Mouse (Mus musculus): ENCODE measurements around the gene Ccdc63. TPM values are rescaled to one million over a fixed set of nuclear protein-coding genes. Genes with fewer than 3 reads are reported as not detected.

Gene Ccdc63
- total RNA-seq, 1 experiment = 2.2 TPM

DNA sequence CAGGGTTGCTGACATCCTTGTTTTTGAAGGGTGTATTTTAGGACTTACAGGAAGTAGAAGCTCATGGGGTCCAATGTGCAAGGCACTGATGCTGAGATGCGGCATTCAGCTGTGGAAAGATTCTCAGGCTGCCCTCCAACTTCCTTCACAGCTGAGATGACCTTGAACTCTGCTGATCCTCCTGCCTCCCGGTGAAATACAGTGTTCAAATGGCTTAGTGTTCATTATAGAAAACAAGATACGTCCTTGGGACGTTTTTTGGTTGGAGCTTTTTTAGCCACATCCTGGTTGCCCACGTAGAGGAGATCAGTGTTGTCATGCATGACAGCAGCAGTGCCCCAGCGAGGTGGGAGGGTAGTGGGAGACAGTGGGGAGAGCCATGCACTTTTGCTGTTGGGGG is 22.6 kb upstream of the Ccdc63 start:
- DNase-seq (ENCODE audit: low read depth, low spot score) = no peak
- in situ Hi-C loops (cut with MboI; ENCODE audit: low sequenced_read_pairs in 2 of 2, unreplicated experiment in 2 of 2) = no loop called here
- Histone ChIP-seq H3K4me1 (ENCODE audit: control insufficient read depth in 2 of 2, insufficient read depth in 2 of 2, low read length in 2 of 2, poor library complexity in 1 of 2) (peaks cover 7 to 28% of the 10 kb centered on the region in 2 experiments), H3K36me3 (ENCODE audit: control insufficient read depth, insufficient read depth, low read length, poor library complexity, severe bottlenecking) (peaks cover 62% of the 10 kb centered on the region), H3K27ac (ENCODE audit: insufficient read depth, low read depth, low read length, poor library complexity, severe bottlenecking) (no peak overlapping the region), H3K9me3 (ENCODE audit: control insufficient read depth, insufficient read depth, low read depth, low read length) (no peaks in the 10 kb centered on the region), H3K9ac (ENCODE audit: insufficient read depth, low read depth, low read length, poor library complexity, severe bottlenecking) (no peak overlapping the region), H3K4me3 (ENCODE audit: insufficient read depth in 1 of 2, low read depth in 1 of 2, low read length in 2 of 2, poor library complexity in 1 of 2, severe bottlenecking in 1 of 2) (no peak overlapping the region)
- no peak for TF ChIP-seq CHD2 (IDR thresholded peaks at IDR 0.05; ENCODE audit: low read depth, low read length)
- TF ChIP-seq HCFC1 (IDR thresholded peaks at IDR 0.05; ENCODE audit: borderline replicate concordance, insufficient read depth, low read length) = no peak
- no peak for TF ChIP-seq ZNF384 (IDR thresholded peaks at IDR 0.05; ENCODE audit: low read depth, low read length)
- no peak for TF ChIP-seq ZC3H11A (IDR thresholded peaks at IDR 0.05; ENCODE audit: borderline replicate concordance, low read depth, low read length)
- no peak for TF ChIP-seq MAFK (IDR thresholded peaks at IDR 0.05; ENCODE audit: insufficient read depth, low read depth, low read length)

GRCm38 (mm10) chr5:122158557-122159515 is 18.2 kb upstream of the Ccdc63 start:
- H3K4me1 ChIP-seq (ENCODE audit: control insufficient read depth in 2 of 2, insufficient read depth in 2 of 2, low read length in 2 of 2, poor library complexity in 1 of 2) = peaks cover 12 to 41% of the 10 kb centered on the region in 2 experiments
- peak overlapping the region; percentile 88 for H3K9ac ChIP-seq (ENCODE audit: insufficient read depth, low read depth, low read length, poor library complexity, severe bottlenecking)
- H3K9me3 ChIP-seq (ENCODE audit: control insufficient read depth, insufficient read depth, low read depth, low read length) = no peaks in the 10 kb centered on the region
- in situ Hi-C loops (cut with MboI; ENCODE audit: low sequenced_read_pairs in 2 of 2, unreplicated experiment in 2 of 2) = no loop called here
- no peak for DNase-seq (ENCODE audit: low read depth, low spot score)
- peaks cover 33% of the 10 kb centered on the region for H3K36me3 ChIP-seq (ENCODE audit: control insufficient read depth, insufficient read depth, low read length, poor library complexity, severe bottlenecking)
- H3K27ac ChIP-seq (ENCODE audit: insufficient read depth, low read depth, low read length, poor library complexity, severe bottlenecking) = peak overlapping the region; percentile 85
- peak overlapping the region; percentile 80 to 87 for H3K4me3 ChIP-seq (ENCODE audit: insufficient read depth in 1 of 2, low read depth in 1 of 2, low read length in 2 of 2, poor library complexity in 1 of 2, severe bottlenecking in 1 of 2)
- TF ChIP-seq MAFK (IDR thresholded peaks at IDR 0.05; ENCODE audit: insufficient read depth, low read depth, low read length) (no peak), CHD2 (IDR thresholded peaks at IDR 0.05; ENCODE audit: low read depth, low read length) (no peak), ZC3H11A (IDR thresholded peaks at IDR 0.05; ENCODE audit: borderline replicate concordance, low read depth, low read length) (no peak)

DNA sequence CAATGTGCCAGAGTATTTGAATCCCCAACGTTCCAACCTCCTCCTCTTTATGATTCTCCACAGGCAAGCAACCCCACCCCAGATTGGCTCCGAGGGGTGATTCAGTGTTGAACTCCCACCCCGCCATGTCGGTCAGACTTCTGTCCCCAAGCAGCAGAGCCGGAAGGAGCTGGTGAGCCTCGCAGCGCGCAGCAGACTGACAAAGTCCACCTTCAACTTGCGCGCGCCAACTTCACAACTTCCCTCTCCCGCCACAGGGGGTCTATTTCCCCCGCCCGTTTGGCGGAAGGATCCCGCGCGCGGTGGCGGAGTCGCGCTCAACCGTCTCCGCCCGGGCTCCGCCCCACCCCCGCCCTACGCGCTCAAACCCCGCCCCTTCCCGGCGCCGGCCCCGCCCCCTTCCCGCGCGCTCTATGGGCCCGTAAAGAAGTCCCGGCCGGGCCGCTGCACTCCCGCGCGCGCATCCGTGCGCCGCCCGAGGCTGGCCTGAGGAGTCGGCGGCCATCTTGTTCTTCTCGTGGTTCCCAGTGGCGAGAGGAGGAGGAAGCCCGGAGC is 17.3 kb upstream of the Ccdc63 start, which contains the start of gene Ppp1cc:
Ppp1cc (plus strand) TSS at position 452 of the 555 bp plus-strand sequence.
- Histone ChIP-seq H3K27ac (ENCODE audit: insufficient read depth, low read depth, low read length, poor library complexity, severe bottlenecking) (peak within 1 kb of the TSS; percentile 90), H3K4me1 (ENCODE audit: control insufficient read depth in 2 of 2, insufficient read depth in 2 of 2, low read length in 2 of 2, poor library complexity in 1 of 2) (peaks cover 13 to 38% of the 10 kb centered on the region in 2 experiments), H3K36me3 (ENCODE audit: control insufficient read depth, insufficient read depth, low read length, poor library complexity, severe bottlenecking) (peaks cover 25% of the 10 kb centered on the region), H3K9me3 (ENCODE audit: control insufficient read depth, insufficient read depth, low read depth, low read length) (no peaks in the 10 kb centered on the region), H3K4me3 (ENCODE audit: insufficient read depth in 1 of 2, low read depth in 1 of 2, low read length in 2 of 2, poor library complexity in 1 of 2, severe bottlenecking in 1 of 2) (peak within 1 kb of the TSS; percentile 80 to 87), H3K9ac (ENCODE audit: insufficient read depth, low read depth, low read length, poor library complexity, severe bottlenecking) (peak within 1 kb of the TSS; percentile 88)
- peak; percentile 20; the same call in 1 of the 2 replicates for TF ChIP-seq CHD2 (IDR thresholded peaks at IDR 0.05; ENCODE audit: low read depth, low read length)
- TF ChIP-seq HCFC1 (IDR thresholded peaks at IDR 0.05; ENCODE audit: borderline replicate concordance, insufficient read depth, low read length) = no peak
- DNase-seq (ENCODE audit: low read depth, low spot score) = peak; percentile 90
- in situ Hi-C loops (cut with MboI; ENCODE audit: low sequenced_read_pairs in 2 of 2, unreplicated experiment in 2 of 2) = no loop called here

DNA sequence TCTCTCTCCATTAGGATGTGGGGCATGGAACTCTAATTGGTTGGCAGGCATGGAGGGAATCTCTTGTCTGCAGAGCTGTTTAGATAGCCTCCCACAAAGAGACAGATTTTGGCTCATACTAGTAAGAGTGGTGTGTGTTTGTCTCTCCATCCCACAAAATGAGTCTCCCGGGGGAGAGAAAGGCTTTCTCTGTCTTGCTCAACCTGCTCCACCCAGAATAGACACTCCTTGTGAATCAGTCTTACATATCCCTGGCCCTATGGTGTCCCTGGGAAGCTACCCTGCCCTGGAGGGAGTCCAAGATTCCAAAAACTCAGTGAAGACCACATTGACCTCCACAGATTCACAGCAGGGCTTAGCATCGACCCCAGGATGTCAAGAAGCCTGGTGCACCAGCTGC is 15.9 kb upstream of the Ccdc63 start:
- peaks cover 13% of the 10 kb centered on the region for H3K36me3 ChIP-seq (ENCODE audit: control insufficient read depth, insufficient read depth, low read length, poor library complexity, severe bottlenecking)
- H3K4me1 ChIP-seq (ENCODE audit: control insufficient read depth in 2 of 2, insufficient read depth in 2 of 2, low read length in 2 of 2, poor library complexity in 1 of 2) = peaks cover 13 to 33% of the 10 kb centered on the region in 2 experiments
- no peaks in the 10 kb centered on the region for H3K9me3 ChIP-seq (ENCODE audit: control insufficient read depth, insufficient read depth, low read depth, low read length)
- H3K9ac ChIP-seq (ENCODE audit: insufficient read depth, low read depth, low read length, poor library complexity, severe bottlenecking) = no peak overlapping the region; the same call in 1 of the 2 replicates
- no peak overlapping the region for H3K4me3 ChIP-seq (ENCODE audit: insufficient read depth in 1 of 2, low read depth in 1 of 2, low read length in 2 of 2, poor library complexity in 1 of 2, severe bottlenecking in 1 of 2)
- in situ Hi-C loops (cut with MboI; ENCODE audit: low sequenced_read_pairs in 2 of 2, unreplicated experiment in 2 of 2) = no loop called here
- no peak overlapping the region for H3K27ac ChIP-seq (ENCODE audit: insufficient read depth, low read depth, low read length, poor library complexity, severe bottlenecking)
- TF ChIP-seq MAFK (IDR thresholded peaks at IDR 0.05; ENCODE audit: insufficient read depth, low read depth, low read length) (no peak), CHD2 (IDR thresholded peaks at IDR 0.05; ENCODE audit: low read depth, low read length) (no peak), ZNF384 (IDR thresholded peaks at IDR 0.05; ENCODE audit: low read depth, low read length) (no peak), HCFC1 (IDR thresholded peaks at IDR 0.05; ENCODE audit: borderline replicate concordance, insufficient read depth, low read length) (no peak), ZC3H11A (IDR thresholded peaks at IDR 0.05; ENCODE audit: borderline replicate concordance, low read depth, low read length) (no peak)
- no peak for DNase-seq (ENCODE audit: low read depth, low spot score)
